Mouse (Mus musculus): ENCODE data around the gene Pitpnm3. TPM values are rescaled to one million over a fixed set of nuclear protein-coding genes. Genes with fewer than 3 reads are reported as not detected.
A peak's percentile ranks its signal among the peaks of the same experiment; 100 is the strongest.

Pitpnm3 gene
- polyA plus RNA-seq, 1 experiment = 69.5 TPM

- no peak overlapping the region for H3K27ac ChIP-seq (ENCODE audit: insufficient read depth, low read length)
- TF ChIP-seq POLR2A (IDR thresholded peaks at IDR 0.05; ENCODE audit: extremely low read depth, insufficient read depth, low read length) (no peak), CTCF (IDR thresholded peaks at IDR 0.05; ENCODE audit: extremely low read depth, insufficient read depth, low read length) (no peak)
Observed at GRCm38 (mm10) chr11:72003171-72003570, 132.4 kb downstream of the Pitpnm3 start.

GRCm38 (mm10) chr11:72002138-72002853 lies 133.3 kb downstream of the Pitpnm3 start:
- TF ChIP-seq CTCF (IDR thresholded peaks at IDR 0.05; ENCODE audit: extremely low read depth, insufficient read depth, low read length) (peak; percentile 41; the same call in 1 of the 2 replicates), POLR2A (IDR thresholded peaks at IDR 0.05; ENCODE audit: extremely low read depth, insufficient read depth, low read length) (no peak)
- no peaks in the 10 kb centered on the region for H3K4me1 ChIP-seq (ENCODE audit: control insufficient read depth, insufficient read depth, low read length)
- H3K27ac ChIP-seq (ENCODE audit: insufficient read depth, low read length) = no peak overlapping the region
- H3K4me3 ChIP-seq (ENCODE audit: insufficient read depth, low read length) = no peak overlapping the region

More at GRCm38 (mm10) chr11:72003171-72003570, 132.4 kb downstream of the Pitpnm3 start:
- Histone ChIP-seq H3K4me3 (ENCODE audit: insufficient read depth, low read length) (no peak overlapping the region), H3K4me1 (ENCODE audit: control insufficient read depth, insufficient read depth, low read length) (no peaks in the 10 kb centered on the region)

GRCm38 (mm10) chr11:72000194-72000593 lies 135.4 kb downstream of the Pitpnm3 start:
- Histone ChIP-seq H3K27ac (ENCODE audit: insufficient read depth, low read length) (no peak overlapping the region), H3K4me1 (ENCODE audit: control insufficient read depth, insufficient read depth, low read length) (no peaks in the 10 kb centered on the region), H3K4me3 (ENCODE audit: insufficient read depth, low read length) (no peak overlapping the region)
- TF ChIP-seq CTCF (IDR thresholded peaks at IDR 0.05; ENCODE audit: extremely low read depth, insufficient read depth, low read length) (no peak), POLR2A (IDR thresholded peaks at IDR 0.05; ENCODE audit: extremely low read depth, insufficient read depth, low read length) (no peak)

Other genes starting within 250 kb of the Pitpnm3 start
- 0.04 and 0.06 TPM in 2 replicates for gene Aipl1, start 98.3 kb downstream of the Pitpnm3 start, polyA plus RNA-seq (2012; rRNA removed)
- 0.61 and 0.92 TPM in 2 replicates for gene Pimreg, start 93.7 kb downstream of the Pitpnm3 start, polyA plus RNA-seq (2012; rRNA removed)
- 7.0 and 8.0 TPM in 2 replicates for gene Gm43951, start 71.1 kb upstream of the Pitpnm3 start, polyA plus RNA-seq (2012; rRNA removed)
- gene 4933427D14Rik, start 71.7 kb upstream of the Pitpnm3 start, polyA plus RNA-seq (2012; rRNA removed) = 34.1 and 36.2 TPM in 2 replicates
- 71.3 and 71.6 TPM in 2 replicates for gene Txndc17, start 71.8 kb upstream of the Pitpnm3 start, polyA plus RNA-seq (2012; rRNA removed)
- gene Med31, start 79.8 kb upstream of the Pitpnm3 start, polyA plus RNA-seq (2012; rRNA removed) = 24.2 and 25.8 TPM in 2 replicates
- gene Slc13a5, start 131.4 kb upstream of the Pitpnm3 start, polyA plus RNA-seq (2012; rRNA removed) = 16.7 and 20.8 TPM in 2 replicates
- gene Xaf1, start 165.9 kb upstream of the Pitpnm3 start, polyA plus RNA-seq (2012; rRNA removed) = 16.0 and 16.3 TPM in 2 replicates
- not detected in 2 replicates for gene Fbxo39, start 178.7 kb upstream of the Pitpnm3 start, polyA plus RNA-seq (2012; rRNA removed)
- 0.95 and 1.8 TPM in 2 replicates for gene Tekt1, start 226.7 kb upstream of the Pitpnm3 start, polyA plus RNA-seq (2012; rRNA removed)